In genomic region chr7:105738948-105739347, GRCm38 (mm10) we compare ENCODE assay signal across 8 mouse cellular contexts. TPM values are rescaled to one million over a fixed set of nuclear protein-coding genes. Genes with fewer than 3 reads are reported as not detected.
A peak's percentile ranks its signal among the peaks of the same experiment; 100 is the strongest.
DNase-seq lines count a peak whose midpoint lies in the region; ATAC-seq lines count a peak whose summit lies in the region.

No protein-coding gene starts in this region.

- 17% methylated on average over 3 of the region's 3 CpGs for WGBS in embryonic facial prominence, embryonic 10.5 days
- WGBS in limb, embryonic 10.5 days, result 25% methylated on average over 3 of the region's 3 CpGs

- peak; percentile 81 for DNase-seq in embryonic facial prominence, embryonic 10.5 days (ENCODE audit: low spot score)
- DNase-seq in heart, postnatal 14 days, result peak; percentile 72 to 73
- peak; percentile 67 for DNase-seq in limb, embryonic 10.5 days (ENCODE audit: low spot score)
- DNase-seq in mesoderm, embryonic 11.5 days (ENCODE audit: low read depth, low spot score), result peak; percentile 75
- DNase-seq in thymus, postnatal 0 days (ENCODE audit: low spot score), result no peak
- DNase-seq in layer of hippocampus, adult 9-11 months, result no peak

- ATAC-seq in erythroblast, adult 5-6 weeks (replicated peaks; ENCODE audit: low FRiP score, poor library complexity, severe bottlenecking), result no peak

- no peaks in the 10 kb centered on the region for H3K27me3 ChIP-seq in erythroblast, embryonic 14.5 days (ENCODE audit: control insufficient read depth)
- H3K27me3 ChIP-seq in embryonic facial prominence, embryonic 10.5 days (replicated peaks; ENCODE audit: low read depth, poor library complexity, severe bottlenecking), result no peaks in the 10 kb centered on the region
- no peaks in the 10 kb centered on the region for H3K27me3 ChIP-seq in limb, embryonic 10.5 days (ENCODE audit: low read depth, poor library complexity, severe bottlenecking)

- intact Hi-C loops in heart, postnatal 14 days (cut with DNase I), result loop anchor here (2.0 to 10.0 kb wide), 3 partner anchors 72 to 184 kb away; partner anchors contain the start of genes Arfip2, Gm45799, Mrpl17 and Smpd1

- peak overlapping the region; percentile 83 for H3K27ac ChIP-seq in embryonic facial prominence, embryonic 10.5 days (replicated peaks)
- H3K27ac ChIP-seq in limb, embryonic 10.5 days, result peak overlapping the region; percentile 77

- peaks cover 67% of the 10 kb centered on the region for H3K4me1 ChIP-seq in erythroblast, embryonic 14.5 days (ENCODE audit: control insufficient read depth)
- H3K4me1 ChIP-seq in embryonic facial prominence, embryonic 10.5 days, result peaks cover 50% of the 10 kb centered on the region
- H3K4me1 ChIP-seq in limb, embryonic 10.5 days, result peaks cover 41% of the 10 kb centered on the region

- peaks cover 60% of the 10 kb centered on the region for H3K36me3 ChIP-seq in erythroblast, embryonic 14.5 days (ENCODE audit: control insufficient read depth)
- H3K36me3 ChIP-seq in embryonic facial prominence, embryonic 10.5 days (replicated peaks), result peaks cover 48% of the 10 kb centered on the region
- peaks cover 49% of the 10 kb centered on the region for H3K36me3 ChIP-seq in limb, embryonic 10.5 days

- H3K4me3 ChIP-seq in erythroblast, embryonic 14.5 days (replicated peaks), result peak overlapping the region; percentile 87
- peak overlapping the region; percentile 38; the same call in 1 of the 2 replicates for H3K4me3 ChIP-seq in embryonic facial prominence, embryonic 10.5 days
- peak overlapping the region; percentile 14 for H3K4me3 ChIP-seq in limb, embryonic 10.5 days

- H3K9me3 ChIP-seq in erythroblast, embryonic 14.5 days (ENCODE audit: control insufficient read depth, low read length), result no peaks in the 10 kb centered on the region
- H3K9me3 ChIP-seq in embryonic facial prominence, embryonic 10.5 days, result no peaks in the 10 kb centered on the region
- no peaks in the 10 kb centered on the region for H3K9me3 ChIP-seq in limb, embryonic 10.5 days (replicated peaks)

RNA-seq across cellular contexts. Expression of gene Rrp8, which starts 1.8 kb away (rescaled TPM):
- polyA plus RNA-seq in erythroblast, embryonic 14.5 days (2012), result 0.76 and 0.80 TPM in 2 replicates
- 7.3 and 16.7 TPM in 2 replicates for total RNA-seq in erythroblast, adult 5-6 weeks (2015; ENCODE audit: low replicate concordance)
- total RNA-seq in erythroblast, adult 5-6 weeks (2017; ENCODE audit: low replicate concordance), result 2.4 and 26.3 TPM in 2 replicates
- polyA plus RNA-seq in embryonic facial prominence, embryonic 10.5 days (2016; fragmentation: Nextera tagmentation; extraction: Ambion mirVana), result 45.3 and 45.4 TPM in 2 replicates
- 10 to 100 TPM; 10.8 to 11.2 TPM for total RNA-seq in heart, postnatal 14 days (2021)
- 44.1 and 54.1 TPM in 2 replicates for polyA plus RNA-seq in limb, embryonic 10.5 days (2016; fragmentation: Nextera tagmentation; extraction: Ambion mirVana)
- 38.6 and 45.8 TPM in 2 replicates for polyA plus RNA-seq in thymus, postnatal 0 days (2015; fragmentation: Nextera tagmentation; extraction: Ambion mirVana)

RNA-seq across cellular contexts. Expression of gene Ilk, which starts 2.6 kb away (rescaled TPM):
- 2.9 and 3.1 TPM in 2 replicates for polyA plus RNA-seq in erythroblast, embryonic 14.5 days (2012)
- 45.0 and 76.3 TPM in 2 replicates for total RNA-seq in erythroblast, adult 5-6 weeks (2015; ENCODE audit: low replicate concordance)
- 37.0 and 48.2 TPM in 2 replicates for total RNA-seq in erythroblast, adult 5-6 weeks (2017; ENCODE audit: low replicate concordance)
- polyA plus RNA-seq in embryonic facial prominence, embryonic 10.5 days (2016; fragmentation: Nextera tagmentation; extraction: Ambion mirVana), result 214 and 219 TPM in 2 replicates
- total RNA-seq in heart, postnatal 14 days (2021), result 100 to 1,000 TPM; 115 to 123 TPM
- polyA plus RNA-seq in limb, embryonic 10.5 days (2016; fragmentation: Nextera tagmentation; extraction: Ambion mirVana), result 195 and 200 TPM in 2 replicates
- polyA plus RNA-seq in thymus, postnatal 0 days (2015; fragmentation: Nextera tagmentation; extraction: Ambion mirVana), result 206 and 210 TPM in 2 replicates

RNA-seq across cellular contexts. Expression of gene Taf10, which starts 5.2 kb away (rescaled TPM):
- polyA plus RNA-seq in erythroblast, embryonic 14.5 days (2012), result 50.3 and 54.5 TPM in 2 replicates
- total RNA-seq in erythroblast, adult 5-6 weeks (2015; ENCODE audit: low replicate concordance), result 71.5 and 113 TPM in 2 replicates
- total RNA-seq in erythroblast, adult 5-6 weeks (2017; ENCODE audit: low replicate concordance), result 44.5 and 58.7 TPM in 2 replicates
- 154 and 163 TPM in 2 replicates for polyA plus RNA-seq in embryonic facial prominence, embryonic 10.5 days (2016; fragmentation: Nextera tagmentation; extraction: Ambion mirVana)
- 10 to 100 TPM; 81.0 to 88.8 TPM for total RNA-seq in heart, postnatal 14 days (2021)
- polyA plus RNA-seq in limb, embryonic 10.5 days (2016; fragmentation: Nextera tagmentation; extraction: Ambion mirVana), result 165 and 180 TPM in 2 replicates
- 206 and 214 TPM in 2 replicates for polyA plus RNA-seq in thymus, postnatal 0 days (2015; fragmentation: Nextera tagmentation; extraction: Ambion mirVana)

RNA-seq across cellular contexts. Expression of gene Tpp1, which starts 13.1 kb away (rescaled TPM):
- 2.2 and 4.4 TPM in 2 replicates for polyA plus RNA-seq in erythroblast, embryonic 14.5 days (2012)
- total RNA-seq in erythroblast, adult 5-6 weeks (2015; ENCODE audit: low replicate concordance), result 34.0 and 41.8 TPM in 2 replicates
- total RNA-seq in erythroblast, adult 5-6 weeks (2017; ENCODE audit: low replicate concordance), result 14.2 and 19.1 TPM in 2 replicates
- 45.0 and 49.2 TPM in 2 replicates for polyA plus RNA-seq in embryonic facial prominence, embryonic 10.5 days (2016; fragmentation: Nextera tagmentation; extraction: Ambion mirVana)
- 10 to 100 TPM; 41.6 to 42.5 TPM for total RNA-seq in heart, postnatal 14 days (2021)
- 39.8 and 40.5 TPM in 2 replicates for polyA plus RNA-seq in limb, embryonic 10.5 days (2016; fragmentation: Nextera tagmentation; extraction: Ambion mirVana)
- polyA plus RNA-seq in thymus, postnatal 0 days (2015; fragmentation: Nextera tagmentation; extraction: Ambion mirVana), result 51.8 and 57.2 TPM in 2 replicates

RNA-seq across cellular contexts. Expression of gene Dchs1, which starts 48.5 kb away (rescaled TPM):
- 0.01 TPM in 1 of 2 replicates, not detected in the other for polyA plus RNA-seq in erythroblast, embryonic 14.5 days (2012)
- total RNA-seq in erythroblast, adult 5-6 weeks (2015; ENCODE audit: low replicate concordance), result not detected in 2 replicates
- total RNA-seq in erythroblast, adult 5-6 weeks (2017; ENCODE audit: low replicate concordance), result 0.17 TPM in 1 of 2 replicates, not detected in the other
- 13.7 and 14.8 TPM in 2 replicates for polyA plus RNA-seq in embryonic facial prominence, embryonic 10.5 days (2016; fragmentation: Nextera tagmentation; extraction: Ambion mirVana)
- 10 to 100 TPM; 18.0 to 21.1 TPM for total RNA-seq in heart, postnatal 14 days (2021)
- polyA plus RNA-seq in limb, embryonic 10.5 days (2016; fragmentation: Nextera tagmentation; extraction: Ambion mirVana), result 17.3 and 21.2 TPM in 2 replicates
- polyA plus RNA-seq in thymus, postnatal 0 days (2015; fragmentation: Nextera tagmentation; extraction: Ambion mirVana), result 0.32 and 0.36 TPM in 2 replicates

Comparison
In these comparisons a context has a peak if more than half of its experiments do, and no peak if none do; other contexts are left out.
1. H3K4me3 ChIP-seq: peak in every context shown above with its lines; median percentile 87 in erythroblast, embryonic 14.5 days; 38 in embryonic facial prominence, embryonic 10.5 days; 14 in limb, embryonic 10.5 days.
2. DNase-seq: peak in embryonic facial prominence, embryonic 10.5 days (single experiment), heart, postnatal 14 days (2 of 2), limb, embryonic 10.5 days (single experiment) and mesoderm, embryonic 11.5 days (single experiment); none in thymus, postnatal 0 days (single experiment) and layer of hippocampus, adult 9-11 months (single experiment).
3. RNA of gene Rrp8, which starts 1.8 kb away (polyA plus RNA-seq): 38.6 to 45.8 TPM in thymus, postnatal 0 days, 45.3 to 45.4 TPM in embryonic facial prominence, embryonic 10.5 days and 44.1 to 54.1 TPM in limb, embryonic 10.5 days; 0.76 to 0.80 TPM in erythroblast, embryonic 14.5 days; every median in the first group is over 10 times any median in the second.
4. RNA of gene Ilk, which starts 2.6 kb away (polyA plus RNA-seq): 214 to 219 TPM in embryonic facial prominence, embryonic 10.5 days, 206 to 210 TPM in thymus, postnatal 0 days and 195 to 200 TPM in limb, embryonic 10.5 days; 2.9 to 3.1 TPM in erythroblast, embryonic 14.5 days; every median in the first group is over 10 times any median in the second.